Mouse (Mus musculus): ENCODE data around the gene Lypd9.

DNA sequence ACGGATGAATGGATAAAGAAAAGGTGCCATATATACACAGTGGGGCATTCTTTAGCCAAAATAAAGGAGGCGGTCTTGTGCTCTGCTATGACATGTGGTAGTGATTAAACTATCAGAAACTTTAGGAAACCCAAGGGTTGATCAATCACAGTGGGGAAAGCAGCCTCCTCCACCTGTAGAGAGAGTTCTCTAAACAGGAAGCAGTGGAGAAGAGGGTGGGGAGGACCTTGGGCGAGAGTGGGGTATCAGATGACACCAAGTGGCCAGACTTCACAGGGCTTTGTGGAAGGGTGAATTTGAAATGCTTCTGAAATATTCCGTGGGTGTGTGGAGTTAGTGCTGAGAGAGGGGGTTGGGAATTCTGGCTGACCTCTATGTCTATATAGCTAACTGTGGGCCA lies 869 bp upstream of the Lypd9 start:
- TF ChIP-seq CTCF (IDR thresholded peaks at IDR 0.05; ENCODE audit: low read depth) (no peak), EP300 (IDR thresholded peaks at IDR 0.05; ENCODE audit: low read depth) (no peak)
